Mouse (Mus musculus): Measurements from ENCODE around the gene C1ql4. TPM values are rescaled to one million over a fixed set of nuclear protein-coding genes. Genes with fewer than 3 reads are reported as not detected.
A peak's percentile ranks its signal among the peaks of the same experiment; 100 is the strongest.

The C1ql4 gene
- total RNA-seq, 2 experiments from 2014 or later = not detected

GRCm38 (mm10) chr15:99099984-99100383, 12.4 kb upstream of the C1ql4 start:
- no peak for DNase-seq
- intact Hi-C loops (cut with DNase I) = no loop called here

GRCm38 (mm10) chr15:99099139-99099556, 11.5 kb upstream of the C1ql4 start:
- peak in 1 of 2 experiments; percentile 29 for DNase-seq
- intact Hi-C loops (cut with DNase I) = no loop called here

- intact Hi-C loops (cut with DNase I) = no loop called here
- DNase-seq = no peak
Observed at GRCm38 (mm10) chr15:99098493-99098861, 10.9 kb upstream of the C1ql4 start.

- intact Hi-C loops (cut with DNase I) = no loop called here
- DNase-seq = no peak
Observed at GRCm38 (mm10) chr15:99097840-99098492, 10.3 kb upstream of the C1ql4 start.

- no peak for DNase-seq
- intact Hi-C loops (cut with DNase I) = no loop called here
Observed at GRCm38 (mm10) chr15:99096831-99097500, 9.3 kb upstream of the C1ql4 start.

- no peak for DNase-seq
- intact Hi-C loops (cut with DNase I) = no loop called here
Observed at GRCm38 (mm10) chr15:99096061-99096793, 8.6 kb upstream of the C1ql4 start.

GRCm38 (mm10) chr15:99095356-99095755, 7.7 kb upstream of the C1ql4 start:
- intact Hi-C loops (cut with DNase I) = no loop called here
- DNase-seq = no peak

- intact Hi-C loops (cut with DNase I) = no loop called here
Observed at GRCm38 (mm10) chr15:99094631-99095270, 7.1 kb upstream of the C1ql4 start.

GRCm38 (mm10) chr15:99093291-99094258, 6.0 kb upstream of the C1ql4 start:
- intact Hi-C loops (cut with DNase I) = no loop called here

More at GRCm38 (mm10) chr15:99094631-99095270, 7.1 kb upstream of the C1ql4 start:
- no peak for DNase-seq

GRCm38 (mm10) chr15:99092870-99093269, 5.3 kb upstream of the C1ql4 start, which contains the start of gene Dnajc22:
TSS of gene Dnajc22 (plus strand) at chr15:99093170.
- no peak for DNase-seq
- intact Hi-C loops (cut with DNase I) = no loop called here

More at GRCm38 (mm10) chr15:99093291-99094258, 6.0 kb upstream of the C1ql4 start:
- peak in 1 of 2 experiments; percentile 29 for DNase-seq

GRCm38 (mm10) chr15:99089069-99089468, 1.5 kb upstream of the C1ql4 start:
- intact Hi-C loops (cut with DNase I) = loop anchor here (5.0 kb wide), 1 partner anchor 37 kb away; no protein-coding TSS in a partner anchor
- DNase-seq = no peak

GRCm38 (mm10) chr15:99088292-99088691, 675 bp upstream of the C1ql4 start:
- intact Hi-C loops (cut with DNase I) = loop anchor here (5.0 kb wide), 1 partner anchor 36 kb away; no protein-coding TSS in a partner anchor
- peak; percentile 62 to 65 for DNase-seq

- no peak for DNase-seq
- intact Hi-C loops (cut with DNase I) = loop anchor here (5.0 kb wide), 1 partner anchor 34 kb away; no protein-coding TSS in a partner anchor
Observed at GRCm38 (mm10) chr15:99085997-99086396, 1.6 kb downstream of the C1ql4 start.

- intact Hi-C loops (cut with DNase I) = loop anchor here (5.0 kb wide), 1 partner anchor 32 kb away; no protein-coding TSS in a partner anchor
- DNase-seq = no peak
Observed at GRCm38 (mm10) chr15:99084618-99085017, 3.0 kb downstream of the C1ql4 start.

- DNase-seq = no peak
- intact Hi-C loops (cut with DNase I) = no loop called here
Observed at GRCm38 (mm10) chr15:99083867-99084557, 3.6 kb downstream of the C1ql4 start.

GRCm38 (mm10) chr15:99083258-99083657, 4.4 kb downstream of the C1ql4 start:
- no peak for DNase-seq
- intact Hi-C loops (cut with DNase I) = no loop called here

- intact Hi-C loops (cut with DNase I) = no loop called here
- no peak for DNase-seq
Observed at GRCm38 (mm10) chr15:99082840-99083239, 4.8 kb downstream of the C1ql4 start.

- DNase-seq = no peak
- intact Hi-C loops (cut with DNase I) = no loop called here
Observed at GRCm38 (mm10) chr15:99082322-99082721, 5.3 kb downstream of the C1ql4 start.

- intact Hi-C loops (cut with DNase I) = no loop called here
- DNase-seq = no peak
Observed at GRCm38 (mm10) chr15:99079804-99080203, 7.8 kb downstream of the C1ql4 start.

Measured in gastrocnemius, postnatal 36 days (tissue).